Mouse (Mus musculus) induced T-regulatory cell, adult 2 months (primary cell): ENCODE data around the gene Krtap4-1.
"Not testable (repeated sequence)": the region's sequence is repeated elsewhere in the genome, so short reads cannot be mapped to it uniquely, and the experiment has no call there.

Experiments used
- DNase-seq: peaks from one replicate; pipeline ENCODE4 v3.0.0-alpha.2; 2012; ENCODE audit warnings: low read depth

The Krtap4-1 gene

DNA sequence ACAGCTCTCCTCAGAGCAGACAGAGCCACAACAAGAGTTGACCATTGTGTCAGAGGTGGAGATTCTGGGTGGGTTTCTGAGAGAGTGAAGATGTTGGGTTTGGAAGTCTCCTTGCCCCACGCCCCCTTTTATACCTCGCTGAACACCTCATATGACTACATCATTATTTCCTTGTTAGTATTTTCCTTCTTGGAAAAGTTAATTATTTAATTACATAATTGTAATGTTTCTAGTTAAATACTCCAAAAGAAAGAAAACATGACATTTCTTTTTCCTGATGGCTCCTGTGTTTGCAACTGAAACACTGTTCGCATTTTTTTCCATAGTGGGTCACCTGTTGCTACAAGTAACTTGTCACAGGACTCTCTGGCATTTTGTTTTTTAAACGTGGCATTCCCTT is at the start of gene Krtap4-1:
TSS of gene Krtap4-1 (minus strand) at position 101 of the 400 bp plus-strand sequence.
- DNase-seq = no peak

DNA sequence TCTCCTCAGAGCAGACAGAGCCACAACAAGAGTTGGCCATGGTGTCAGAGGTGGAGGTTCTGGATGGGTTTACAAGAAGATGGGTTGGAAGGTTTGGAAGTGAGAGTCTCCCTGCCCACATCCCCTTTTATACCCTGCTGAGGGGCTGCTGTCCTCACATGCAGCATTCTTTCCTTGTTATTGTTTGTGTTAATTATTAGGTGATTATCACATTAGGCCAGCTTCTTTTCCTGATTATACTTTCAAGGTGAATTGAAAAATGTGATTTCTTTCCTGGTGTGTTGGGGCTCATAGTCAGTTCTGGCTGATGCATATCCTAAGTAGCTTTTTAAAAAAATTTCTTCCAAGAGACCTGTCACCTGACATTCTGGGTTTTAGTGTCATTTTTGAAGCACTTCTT is 37.8 kb upstream of the Krtap4-1 start, which contains the start of gene Krtap4-6:
TSS of gene Krtap4-6 (minus strand) at position 101 of the 400 bp plus-strand sequence.
- DNase-seq = no peak

DNA sequence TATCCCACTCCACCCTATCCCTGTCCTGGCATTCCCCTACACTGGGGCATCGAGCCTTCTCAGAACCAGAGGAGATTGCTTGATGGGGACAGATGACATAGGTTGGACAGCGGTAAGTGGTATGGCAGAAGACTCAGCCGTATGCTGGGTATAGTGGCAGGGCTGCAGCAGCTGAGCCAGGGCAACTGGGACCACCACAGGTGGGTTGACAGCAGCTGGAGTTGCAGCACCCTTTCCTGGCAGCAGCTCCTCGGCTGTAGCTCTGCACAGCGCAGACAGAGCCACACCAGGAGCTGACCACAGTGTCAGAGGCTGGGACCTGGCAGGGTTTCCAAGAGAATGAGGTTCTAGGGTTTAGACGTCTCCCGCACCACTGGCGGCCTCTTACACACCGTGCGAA is 34.8 kb upstream of the Krtap4-1 start:
- DNase-seq = no peak

DNA sequence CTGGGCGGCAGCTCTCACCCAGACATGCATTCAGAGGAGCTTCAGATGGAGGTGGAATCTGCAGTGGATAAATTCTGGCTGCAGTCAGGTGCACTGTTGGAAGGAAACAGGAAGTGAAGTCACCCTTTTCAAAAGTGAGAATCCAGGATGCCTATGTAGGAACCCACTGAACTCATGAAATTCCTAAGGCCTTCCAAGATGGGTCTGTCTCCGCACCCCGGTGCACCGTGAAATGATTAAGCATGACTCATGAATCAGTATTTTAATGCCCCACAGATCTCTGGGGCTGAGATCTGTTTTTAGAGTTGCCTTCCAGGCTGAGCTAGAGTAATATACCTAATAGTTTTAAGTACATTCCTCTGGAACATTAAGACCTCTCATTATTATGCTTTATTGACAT is 31.2 kb upstream of the Krtap4-1 start:
- DNase-seq = no peak

DNA sequence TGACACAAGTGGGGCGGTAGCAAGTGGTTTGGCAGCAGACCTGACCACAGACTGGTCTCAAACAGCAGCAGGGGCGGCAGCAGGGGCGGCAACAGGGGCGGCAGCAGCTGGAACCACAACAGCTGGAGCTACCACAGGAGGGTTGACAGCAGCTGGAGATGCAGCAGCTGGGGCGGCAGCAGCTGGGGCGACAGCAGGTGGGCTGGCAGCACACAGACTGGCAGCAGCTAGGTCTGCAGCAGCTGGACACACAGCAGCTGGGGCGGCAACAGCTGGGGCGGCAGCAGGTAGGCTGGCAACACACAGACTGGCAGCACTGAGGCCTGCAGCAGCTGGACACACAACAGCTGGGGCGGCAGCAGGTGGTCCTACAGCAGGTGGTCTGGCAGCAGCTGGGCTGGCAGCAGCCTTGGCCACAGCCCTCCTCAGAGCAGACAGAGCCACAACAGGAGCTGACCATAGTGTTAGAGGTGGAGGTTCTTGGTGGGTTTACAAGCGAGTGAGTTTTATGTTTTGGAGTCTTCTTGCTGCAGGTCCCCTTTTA is 30.5 kb upstream of the Krtap4-1 start, which contains the start of gene Gm11563:
TSS of gene Gm11563 (minus strand) at position 494 of the 544 bp plus-strand sequence.
- not testable (repeated sequence) for DNase-seq

DNA sequence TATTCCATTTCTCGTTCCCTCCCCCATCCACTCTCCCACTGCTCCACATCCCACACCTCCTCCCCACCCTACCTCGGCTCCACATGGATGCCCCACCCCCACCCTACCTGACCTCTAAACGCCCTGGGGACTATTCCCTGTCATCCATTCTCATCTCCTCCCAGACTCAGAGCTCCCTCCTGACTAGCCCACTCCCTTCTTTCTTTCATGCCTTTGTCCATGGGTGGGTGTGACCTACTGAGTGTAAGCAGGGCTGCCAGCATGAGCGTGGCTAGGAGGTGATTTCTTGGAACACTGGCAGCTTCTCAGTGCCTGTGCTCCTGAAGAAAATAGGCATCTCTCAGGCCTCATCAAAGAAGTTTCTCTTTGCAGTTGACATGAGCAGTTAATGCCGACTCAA is 29.0 kb upstream of the Krtap4-1 start:
- no peak for DNase-seq

DNA sequence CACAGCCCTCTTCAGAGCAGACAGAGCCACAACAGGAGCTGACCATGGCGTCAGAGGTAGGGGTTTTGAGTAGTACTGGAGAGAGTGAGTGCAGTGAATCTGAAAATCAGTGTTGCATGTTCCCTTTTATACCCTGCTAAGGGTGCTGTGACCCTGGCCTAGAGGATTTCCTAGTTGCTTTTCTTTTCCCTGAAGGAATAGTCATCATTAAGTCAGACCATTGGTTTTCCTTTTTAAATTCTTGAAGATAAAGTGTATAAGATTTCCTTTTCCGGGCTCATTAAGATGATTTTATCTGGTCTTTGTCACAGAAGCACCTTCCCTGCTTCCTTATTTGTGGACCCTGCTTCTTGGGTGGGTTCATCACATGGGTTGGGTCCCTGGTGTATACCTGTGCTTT is 22.1 kb upstream of the Krtap4-1 start, which contains the start of gene Gm11555:
TSS of gene Gm11555 (minus strand) at position 101 of the 400 bp plus-strand sequence.
- DNase-seq = no peak

DNA sequence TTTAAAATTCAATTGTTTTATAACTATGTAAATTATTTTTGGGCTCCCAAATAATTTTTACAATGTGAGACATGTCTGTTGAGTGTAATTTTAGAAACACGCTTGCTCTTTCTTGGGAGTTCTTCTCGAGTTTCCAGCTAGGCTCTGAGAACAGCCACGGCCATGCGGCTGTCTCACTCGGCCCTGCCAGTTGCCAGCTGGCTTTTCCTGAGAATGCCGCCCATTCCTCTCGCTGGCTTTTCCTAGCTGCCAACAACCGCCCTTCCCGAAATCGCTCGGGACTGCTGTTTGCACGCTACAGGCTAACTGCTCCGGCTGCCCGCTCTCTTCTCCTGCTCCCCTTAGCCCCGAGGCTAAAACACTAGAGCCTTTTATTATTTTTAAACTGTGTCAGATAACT is 18.4 kb upstream of the Krtap4-1 start:
- DNase-seq = no peak

DNA sequence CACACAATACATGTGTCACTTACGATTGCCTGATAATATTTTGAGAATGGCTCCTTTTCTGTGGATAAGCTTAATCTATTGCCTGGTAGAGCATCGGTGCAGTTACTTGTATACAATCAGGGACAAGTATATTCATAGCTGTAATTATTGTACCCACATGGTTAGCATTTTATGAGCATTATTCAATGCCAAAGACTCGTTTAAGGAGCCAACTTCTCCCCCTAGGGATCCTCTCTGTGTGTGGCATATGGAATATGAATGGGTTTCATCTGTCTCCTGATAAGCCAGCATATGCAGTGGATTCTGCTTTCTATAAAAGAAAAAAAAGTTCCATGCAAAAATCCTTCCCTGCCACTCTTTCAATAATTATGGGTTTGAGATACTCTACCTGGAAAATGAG is 16.3 kb upstream of the Krtap4-1 start:
- no peak for DNase-seq

DNA sequence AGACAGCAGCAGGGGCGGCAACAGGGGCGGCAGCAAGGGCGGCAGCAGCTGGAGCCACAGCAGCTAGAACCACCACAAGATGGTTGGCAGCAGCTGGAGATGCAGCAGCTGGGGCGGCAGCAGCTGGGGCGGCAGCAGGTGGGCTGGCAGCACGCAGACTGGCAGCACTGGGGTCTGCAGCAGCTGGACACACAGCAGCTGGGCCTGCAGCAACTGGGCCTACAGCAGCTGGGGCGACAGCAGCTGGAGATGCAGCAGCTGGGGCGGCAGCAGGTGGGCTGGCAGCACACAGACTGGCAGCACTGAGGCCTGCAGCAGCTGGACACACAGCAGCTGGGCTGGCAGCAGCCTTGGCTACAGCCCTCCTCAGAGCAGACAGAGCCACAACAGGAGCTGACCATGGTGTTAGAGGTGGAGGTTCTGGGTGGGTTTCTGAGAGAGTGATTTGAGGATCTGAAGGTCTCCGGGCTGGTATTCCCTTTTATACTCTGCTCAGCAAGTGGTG is 15.6 kb upstream of the Krtap4-1 start, which contains the start of gene Krtap4-7:
TSS of gene Krtap4-7 (minus strand) at position 455 of the 505 bp plus-strand sequence.
- not testable (repeated sequence) for DNase-seq

DNA sequence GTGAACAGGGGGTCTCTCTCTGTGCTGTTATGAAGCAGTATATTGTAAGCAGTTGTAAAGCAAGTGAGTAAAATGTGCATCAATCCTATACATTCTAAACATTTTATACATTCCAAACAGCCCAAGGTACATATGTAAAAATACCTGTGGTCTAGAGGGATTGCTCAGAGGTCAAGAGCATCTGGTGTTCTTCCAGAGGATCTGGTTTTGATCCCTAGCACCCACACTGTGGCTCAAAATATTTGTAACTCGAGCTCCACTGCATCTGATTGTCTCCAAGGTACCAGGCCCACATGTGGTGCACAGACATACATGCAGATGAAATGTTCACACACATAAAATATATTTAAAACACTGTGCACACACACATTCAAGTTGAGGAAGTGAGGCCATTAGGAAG is 12.9 kb upstream of the Krtap4-1 start:
- no peak for DNase-seq

DNA sequence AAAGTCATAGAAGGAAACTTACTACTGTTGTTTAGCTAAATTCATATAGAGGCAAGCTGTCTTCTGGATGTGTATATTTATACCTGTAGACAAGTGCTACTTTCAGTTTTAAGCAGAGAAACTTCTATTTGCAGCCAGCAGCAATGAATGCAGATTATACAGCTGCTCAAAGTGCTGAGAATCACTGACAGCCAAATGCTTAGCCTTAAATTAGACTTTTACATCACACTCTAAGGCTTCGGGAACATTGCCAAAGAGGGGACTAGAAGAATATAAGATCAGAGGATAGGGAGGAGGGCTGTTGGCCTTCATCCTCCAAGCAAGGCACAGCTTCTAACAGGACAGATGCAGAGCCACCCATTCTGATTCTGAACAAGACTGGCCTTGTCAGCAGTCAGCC is 9.0 kb upstream of the Krtap4-1 start:
- DNase-seq = no peak

DNA sequence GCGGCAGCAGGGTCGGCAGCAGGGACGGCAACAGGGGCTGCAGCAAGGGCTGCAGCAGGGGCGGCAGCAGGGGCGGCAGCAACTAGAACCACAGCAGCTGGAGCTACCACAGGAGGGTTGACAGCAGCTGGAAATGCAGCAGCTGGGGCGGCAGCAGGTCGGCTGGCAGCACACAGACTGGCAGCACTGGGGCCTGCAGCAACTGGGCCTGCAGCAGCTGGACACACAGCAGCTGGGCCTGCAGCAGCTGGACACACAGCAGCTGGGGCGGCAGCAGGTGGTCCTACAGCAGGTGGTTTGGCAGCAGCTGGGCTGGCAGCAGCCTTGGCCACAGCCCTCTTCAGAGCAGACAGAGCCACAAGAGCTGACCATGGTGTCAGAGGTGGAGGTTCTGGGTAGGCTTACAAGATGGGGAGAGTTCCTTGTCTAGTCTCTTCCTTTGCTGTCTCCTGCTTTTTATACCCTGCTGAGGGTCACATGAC is 6.7 kb upstream of the Krtap4-1 start, which contains the start of gene Krtap4-2:
TSS of gene Krtap4-2 (minus strand) at position 432 of the 482 bp plus-strand sequence.
- no peak for DNase-seq

DNA sequence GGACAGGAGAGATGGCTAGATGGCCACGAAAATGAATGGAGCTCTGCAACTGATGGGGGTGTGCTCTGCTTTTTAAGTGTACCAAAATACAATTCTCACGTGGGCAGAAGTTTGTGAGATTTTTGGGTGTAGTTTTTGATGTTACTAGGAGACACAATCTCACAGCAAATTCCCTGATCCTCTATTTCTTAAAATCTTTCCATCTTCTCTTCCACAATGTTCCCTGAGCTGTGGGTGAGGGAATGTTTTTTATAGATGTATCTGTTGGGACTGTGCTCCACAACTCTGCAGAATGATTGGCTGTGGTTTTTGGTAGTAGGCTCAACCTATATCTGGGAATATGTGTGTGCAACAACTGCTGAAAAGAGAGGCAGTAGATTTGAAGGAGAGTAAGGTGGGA is 5.3 kb upstream of the Krtap4-1 start:
- DNase-seq = no peak

DNA sequence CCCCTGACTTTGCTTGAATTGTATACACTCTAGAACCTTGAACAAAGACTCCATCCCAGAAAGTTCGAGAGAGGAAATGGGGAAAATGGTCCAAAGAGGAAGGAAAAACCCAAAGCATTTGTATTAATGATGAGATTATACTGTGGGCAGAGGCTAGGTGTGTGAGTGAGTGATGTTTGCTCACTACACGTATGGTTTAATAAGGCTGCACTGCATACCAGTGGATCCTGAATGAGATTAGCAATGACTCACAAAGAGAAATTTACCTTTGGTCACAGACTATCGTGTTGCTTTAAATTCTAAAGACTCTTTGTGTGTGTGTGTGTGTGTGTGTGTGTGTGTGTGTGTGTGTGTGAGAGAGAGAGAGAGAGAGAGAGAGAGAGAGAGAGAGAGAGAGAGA is 2.9 kb upstream of the Krtap4-1 start:
- DNase-seq = no peak

DNA sequence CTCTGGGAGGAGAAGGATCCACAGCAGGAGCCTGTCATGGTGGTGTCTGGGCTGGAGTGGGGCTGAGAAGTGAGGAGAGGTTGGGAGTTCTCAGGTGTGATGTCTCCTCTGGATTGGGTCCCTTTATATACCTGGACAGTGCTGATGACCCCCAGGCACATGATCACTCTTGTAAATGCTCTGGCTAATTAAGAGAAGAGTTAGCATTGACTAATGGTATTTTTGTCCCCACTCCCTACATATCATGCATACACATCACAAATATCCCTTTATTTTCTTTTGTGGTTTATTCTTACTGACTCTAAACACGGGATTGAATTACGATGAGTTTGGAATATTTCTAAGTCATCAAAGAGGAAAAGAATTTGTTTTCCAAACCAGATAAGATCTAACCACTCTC is 7.7 kb downstream of the Krtap4-1 start, which contains the start of gene Gm11562:
TSS of gene Gm11562 (minus strand) at position 101 of the 400 bp plus-strand sequence.
- DNase-seq = no peak

DNA sequence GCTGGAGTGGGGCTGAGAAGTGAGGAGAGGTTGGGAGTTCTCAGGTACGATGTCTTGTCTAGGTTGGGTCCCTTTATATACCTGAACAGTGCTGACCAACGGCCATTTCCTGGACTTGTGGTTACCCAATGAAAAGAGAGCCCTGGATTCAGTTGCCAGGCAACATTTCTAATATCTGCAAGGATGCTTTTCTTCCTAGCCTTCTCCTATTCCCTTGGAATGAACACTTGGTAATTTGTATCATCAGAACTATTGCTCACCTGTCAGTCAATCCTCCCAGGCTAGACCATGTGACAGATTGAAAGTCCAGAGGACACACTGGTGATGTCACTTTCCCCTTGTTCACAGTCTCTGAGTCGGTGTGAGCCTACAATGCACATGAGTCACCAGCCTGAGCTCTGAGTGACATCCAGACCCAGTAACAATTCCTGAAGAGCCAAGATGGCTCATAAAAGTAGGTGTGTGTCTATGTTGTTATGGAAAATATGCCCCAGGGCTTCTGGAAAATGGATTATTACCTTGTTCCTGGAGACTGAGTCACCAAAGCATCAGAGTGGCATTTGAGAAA is 13.2 kb downstream of the Krtap4-1 start, which contains the start of gene Krtap2-4:
TSS of gene Krtap2-4 (minus strand) at position 51 of the 568 bp plus-strand sequence.
- no peak for DNase-seq

DNA sequence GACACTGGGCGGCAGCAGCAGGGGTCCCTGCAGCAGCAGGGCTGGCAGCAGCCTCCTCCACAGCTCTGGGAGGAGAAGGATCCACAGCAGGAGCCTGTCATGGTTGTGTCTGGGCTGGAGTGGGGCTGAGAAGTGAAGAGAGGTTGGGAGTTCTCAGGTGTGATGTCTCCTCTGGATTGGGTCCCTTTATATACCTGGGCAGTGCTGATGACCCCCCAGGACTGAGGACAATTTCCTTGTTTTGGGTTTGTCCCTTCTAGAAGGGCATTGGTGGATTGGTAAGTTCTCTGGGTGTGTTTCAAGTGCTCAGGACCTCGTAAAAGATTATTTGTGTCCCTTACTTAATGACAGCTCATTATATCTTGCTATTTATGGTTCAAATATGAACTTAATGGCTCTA is 17.9 kb downstream of the Krtap4-1 start, which contains the start of gene Gm11937:
TSS of gene Gm11937 (minus strand) at position 101 of the 400 bp plus-strand sequence.
- DNase-seq = not testable (repeated sequence)

DNA sequence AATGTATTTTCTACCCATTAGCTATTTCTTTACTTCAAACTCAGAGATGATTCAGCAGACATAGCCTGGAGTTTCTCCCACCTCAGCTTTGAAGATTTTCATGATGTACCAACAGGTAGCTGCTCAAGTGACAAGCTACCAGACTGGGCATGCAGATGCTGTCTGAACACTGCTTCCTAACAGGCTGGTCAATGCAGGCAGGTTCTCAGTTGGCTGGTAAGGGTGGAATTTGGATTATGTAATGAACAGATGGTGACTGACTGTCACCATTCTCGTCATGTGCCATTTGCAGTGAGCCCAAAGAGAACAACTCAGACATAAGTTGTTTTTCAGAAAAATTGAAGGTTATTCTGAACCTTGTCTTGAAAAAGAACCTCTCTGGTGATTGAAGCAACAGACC is 18.9 kb downstream of the Krtap4-1 start:
- no peak for DNase-seq

DNA sequence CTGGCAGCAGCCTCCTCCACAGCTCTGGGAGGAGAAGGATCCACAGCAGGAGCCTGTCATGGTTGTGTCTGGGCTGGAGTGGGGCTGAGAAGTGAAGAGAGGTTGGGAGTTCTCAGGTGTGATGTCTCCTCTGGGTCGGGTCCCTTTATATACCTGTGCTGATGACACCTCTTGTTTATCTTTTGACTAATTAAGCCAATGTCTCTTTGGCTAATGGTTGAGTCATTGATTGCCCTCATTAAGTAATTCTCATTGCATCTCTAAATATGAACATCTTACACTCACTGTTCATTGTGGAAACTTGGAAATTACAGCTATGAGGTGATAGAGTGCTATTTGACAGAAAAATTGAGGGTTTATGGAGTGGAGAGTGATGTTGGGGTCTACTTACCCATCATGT is 24.8 kb downstream of the Krtap4-1 start, which contains the start of gene Gm11938:
TSS of gene Gm11938 (minus strand) at position 101 of the 400 bp plus-strand sequence.
- DNase-seq = not testable (repeated sequence)

DNA sequence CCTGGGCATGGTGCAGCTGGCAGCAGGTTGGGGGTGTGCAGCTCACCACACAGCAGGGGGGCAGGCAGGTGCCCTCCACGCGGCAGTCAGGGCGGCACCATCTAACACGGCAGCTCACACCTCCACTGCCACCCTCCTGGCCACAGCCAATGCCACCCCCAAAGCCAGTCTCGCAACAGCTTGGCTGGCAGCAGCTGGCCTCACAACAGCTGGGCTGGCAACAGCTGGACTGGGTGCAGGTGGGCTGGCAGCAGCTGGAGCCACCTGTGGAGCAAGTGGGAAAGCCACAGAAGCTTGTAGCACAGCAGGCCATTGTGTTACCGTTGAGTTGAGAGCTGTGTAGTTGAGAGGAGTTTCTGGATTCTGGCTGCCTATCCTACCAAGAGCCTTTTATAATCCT is 30.3 kb downstream of the Krtap4-1 start, which contains the start of gene Krtap9-3:
TSS of gene Krtap9-3 (minus strand) at position 364 of the 400 bp plus-strand sequence.
- DNase-seq = not testable (repeated sequence)

DNA sequence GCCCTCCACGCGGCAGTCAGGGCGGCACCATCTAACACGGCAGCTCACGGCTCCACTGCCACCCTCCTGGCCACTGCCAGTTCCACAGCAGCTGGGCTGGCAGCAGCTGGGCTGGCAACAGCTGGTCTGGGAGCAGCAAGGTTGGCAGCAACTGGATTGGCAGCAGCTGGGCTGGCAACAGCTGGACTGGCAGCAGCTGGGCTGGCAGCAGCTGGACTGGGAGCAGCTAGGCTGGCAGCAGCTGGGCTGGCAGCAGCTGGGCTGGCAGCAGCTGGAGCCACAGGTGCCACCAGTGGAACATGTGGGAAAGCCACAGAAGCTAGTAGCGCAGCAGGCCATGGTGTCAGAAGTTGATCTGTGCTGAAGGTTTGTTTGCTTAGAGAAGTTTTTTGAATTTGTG is 37.1 kb downstream of the Krtap4-1 start, which contains the start of gene Krtap1-3:
TSS of gene Krtap1-3 (minus strand) at position 359 of the 400 bp plus-strand sequence.
- DNase-seq = no peak

DNA sequence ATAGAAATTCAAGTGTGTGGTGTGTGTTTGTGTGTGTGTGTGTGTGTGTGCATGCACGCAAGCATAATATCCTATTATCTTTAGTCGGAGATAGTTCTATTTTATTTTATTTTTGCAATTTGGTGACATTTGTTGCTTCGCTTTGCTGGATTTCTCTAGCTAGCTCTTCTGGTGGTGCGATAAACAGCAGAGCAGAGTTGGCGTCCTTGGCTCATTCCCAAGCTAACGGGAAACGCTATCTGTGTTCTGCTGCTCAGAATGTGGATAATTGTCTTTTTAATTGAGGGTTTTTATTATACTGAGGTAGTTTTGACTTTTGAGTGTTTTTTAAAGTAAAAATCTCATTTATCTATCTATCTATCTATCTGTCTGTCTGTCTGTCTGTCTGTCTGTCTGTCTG is 42.9 kb downstream of the Krtap4-1 start:
- no peak for DNase-seq
